In the genomic region with DNA sequence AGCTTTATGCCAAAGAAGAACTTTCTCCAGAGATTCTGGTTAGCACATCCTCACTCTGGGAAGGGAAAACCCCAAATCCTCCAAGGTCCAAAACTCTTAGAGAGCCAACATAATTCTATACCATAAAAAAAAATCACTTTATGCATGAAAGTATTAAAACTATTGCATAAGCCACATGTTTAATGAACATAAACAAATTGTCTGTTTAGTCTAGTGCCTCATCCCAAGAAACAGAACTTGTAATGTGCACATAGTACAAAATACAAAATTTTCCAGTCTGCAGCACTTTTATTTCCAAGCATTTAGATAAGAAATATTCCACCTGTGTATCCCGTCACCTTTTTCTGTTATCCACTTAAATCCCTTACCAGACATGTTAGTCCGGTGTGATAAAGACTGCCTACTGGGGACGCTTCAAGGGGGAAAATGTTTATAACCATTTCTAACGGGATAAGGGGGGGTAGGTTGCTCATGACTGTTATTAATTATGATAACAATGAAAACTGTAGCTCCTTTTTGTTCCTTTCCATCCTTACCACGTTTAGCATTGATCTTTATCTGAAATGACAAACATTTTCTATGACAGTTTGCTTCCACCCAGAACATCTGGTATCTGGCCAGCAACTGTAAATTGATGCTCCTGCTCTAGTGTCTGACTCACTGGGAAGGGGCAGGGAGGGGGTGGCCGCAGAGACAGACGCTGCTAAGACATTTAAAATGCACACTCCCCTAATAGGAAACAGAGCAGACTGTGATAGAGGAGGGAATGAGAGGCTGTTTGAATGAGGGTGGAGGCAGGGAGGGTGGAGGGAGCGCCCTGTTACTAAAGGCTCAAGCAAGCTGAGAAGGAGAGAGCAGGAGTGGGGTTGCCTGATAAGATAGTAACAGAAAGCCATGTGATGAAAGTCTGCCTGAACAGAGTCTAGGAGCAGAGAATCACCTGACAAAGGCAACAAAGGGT, we compare ENCODE assay signal across 9 mouse cellular contexts.
A peak's percentile ranks its signal among the peaks of the same experiment; 100 is the strongest.
DNase-seq lines count a peak whose midpoint lies in the region; ATAC-seq and TF ChIP-seq lines count a peak whose summit lies in the region.
"Had no signal": no experiment of that assay in that cellular context is flagged by ENCODE, and none has a peak within 500 bp of the region (broad histone marks: within the 10 kb centered on the region; RNA-seq: fewer than 3 reads in every experiment).

No protein-coding gene starts in this region.

- no peak for TF ChIP-seq CTCF in kidney, adult 2 months (conservative IDR thresholded peaks at IDR 0.05; ENCODE audit: insufficient read depth, insufficient read length, low read depth, low read length)

- H3K27ac ChIP-seq in heart, embryonic 12.5 days (ENCODE audit: poor library complexity, severe bottlenecking), result peak overlapping the region; percentile 70
- H3K27ac ChIP-seq in intestine, embryonic 14.5 days (ENCODE audit: low read depth), result peak overlapping the region; percentile 57
- H3K27ac ChIP-seq in neural tube, embryonic 12.5 days, result no peak overlapping the region
- H3K27ac ChIP-seq in kidney, adult 2 months (ENCODE audit: insufficient read depth, low read depth, low read length), result no peak overlapping the region
- H3K27ac ChIP-seq: kidney, postnatal 0 days had no signal

- peaks cover 22% of the 10 kb centered on the region for H3K4me1 ChIP-seq in heart, embryonic 12.5 days (replicated peaks)
- peaks cover 15% of the 10 kb centered on the region for H3K4me1 ChIP-seq in intestine, embryonic 14.5 days (replicated peaks; ENCODE audit: control insufficient read depth, insufficient read depth, low read length)
- H3K4me1 ChIP-seq in neural tube, embryonic 12.5 days, result 0 out of 2 replicates have a peak, but pooled peaks cover 5% of the 10 kb centered on the region
- H3K4me1 ChIP-seq in kidney, adult 2 months (ENCODE audit: control insufficient read depth, insufficient read depth, low read length), result no peaks in the 10 kb centered on the region

- no peak for DNase-seq in heart, adult 8-10 months (ENCODE audit: low spot score)
- DNase-seq in embryo, embryonic 11 days, result peak; percentile 58
- no peak for DNase-seq in intestine, embryonic 14.5 days (ENCODE audit: low spot score)
- no peak for DNase-seq in natural killer cell, adult 2 months (ENCODE audit: low spot score in 2 of 2)
- no peak for DNase-seq in kidney, adult 2 months
- DNase-seq in lung, postnatal 10 days, result no peak

- WGBS in heart, embryonic 12.5 days, result 14% methylated on average over 8 of the region's 8 CpGs
- WGBS in intestine, embryonic 14.5 days, result 13% methylated on average over 8 of the region's 8 CpGs
- WGBS in neural tube, embryonic 12.5 days, result 49% methylated on average over 8 of the region's 8 CpGs
- WGBS in kidney, adult 2 months, result 49% methylated on average over 8 of the region's 8 CpGs

- H3K27me3 ChIP-seq in heart, embryonic 12.5 days (replicated peaks), result no peaks in the 10 kb centered on the region
- H3K27me3 ChIP-seq in intestine, embryonic 14.5 days (replicated peaks; ENCODE audit: control insufficient read depth, insufficient read depth, low read length), result no peaks in the 10 kb centered on the region
- no peaks in the 10 kb centered on the region for H3K27me3 ChIP-seq in neural tube, embryonic 12.5 days (replicated peaks)
- no peaks in the 10 kb centered on the region for H3K27me3 ChIP-seq in kidney, adult 2 months (replicated peaks; ENCODE audit: control insufficient read depth, insufficient read depth, low read length)

- H3K4me2 ChIP-seq in heart, embryonic 12.5 days, result peak overlapping the region; percentile 32
- H3K4me2 ChIP-seq in intestine, embryonic 14.5 days (ENCODE audit: low read length), result peak overlapping the region; percentile 18
- no peak overlapping the region; the same call in 1 of the 2 replicates for H3K4me2 ChIP-seq in neural tube, embryonic 12.5 days (replicated peaks)

- no peaks in the 10 kb centered on the region for H3K36me3 ChIP-seq in heart, embryonic 12.5 days
- H3K36me3 ChIP-seq in intestine, embryonic 14.5 days (ENCODE audit: control insufficient read depth, insufficient read depth, low read length), result no peaks in the 10 kb centered on the region
- no peaks in the 10 kb centered on the region for H3K36me3 ChIP-seq in neural tube, embryonic 12.5 days
- H3K36me3 ChIP-seq in kidney, adult 2 months (ENCODE audit: control insufficient read depth, insufficient read depth, low read length), result no peaks in the 10 kb centered on the region

- ATAC-seq in heart, embryonic 12.5 days (ENCODE audit: insufficient number of reproducible peaks, low FRiP score), result peak; percentile 92
- peak; percentile 85 for ATAC-seq in intestine, embryonic 14.5 days (replicated peaks; ENCODE audit: low FRiP score, low TSS enrichment, low read depth)
- ATAC-seq in neural tube, embryonic 12.5 days (ENCODE audit: low FRiP score, low read depth), result peak; percentile 9; the same call in 1 of the 2 replicates

- no peak overlapping the region for H3K4me3 ChIP-seq in heart, embryonic 12.5 days
- no peak overlapping the region for H3K4me3 ChIP-seq in intestine, embryonic 14.5 days (ENCODE audit: low read depth, low read length)
- no peak overlapping the region for H3K4me3 ChIP-seq in neural tube, embryonic 12.5 days
- H3K4me3 ChIP-seq in kidney, adult 2 months (ENCODE audit: insufficient read depth, low read depth, low read length), result no peak overlapping the region

- H3K9ac ChIP-seq in heart, embryonic 12.5 days, result no peak overlapping the region
- no peak overlapping the region for H3K9ac ChIP-seq in intestine, embryonic 14.5 days (ENCODE audit: low read length)
- H3K9ac ChIP-seq in neural tube, embryonic 12.5 days, result no peak overlapping the region

- no peak for TF ChIP-seq POLR2A in kidney, adult 2 months (IDR thresholded peaks at IDR 0.05; ENCODE audit: low read depth, low read length)

- H3K9me3 ChIP-seq in heart, embryonic 12.5 days (replicated peaks), result no peaks in the 10 kb centered on the region
- H3K9me3 ChIP-seq in intestine, embryonic 14.5 days (ENCODE audit: control insufficient read depth, low read length), result no peaks in the 10 kb centered on the region
- H3K9me3 ChIP-seq in neural tube, embryonic 12.5 days, result no peaks in the 10 kb centered on the region

Comparison
In these comparisons a context has a peak if more than half of its experiments do, and no peak if none do; other contexts are left out.
1. ATAC-seq: peak in every context shown above with its lines; median percentile 92 in heart, embryonic 12.5 days; 85 in intestine, embryonic 14.5 days; 9 in neural tube, embryonic 12.5 days.
2. H3K27ac ChIP-seq: peak in heart, embryonic 12.5 days (single experiment) and intestine, embryonic 14.5 days (single experiment); none in neural tube, embryonic 12.5 days (single experiment) and kidney, adult 2 months (single experiment).